Mouse (Mus musculus) myocyte (in vitro differentiated cells): ENCODE data around the gene Cdk2ap2. TPM values are rescaled to one million over a fixed set of nuclear protein-coding genes. Genes with fewer than 3 reads are reported as not detected.

Experiments used
- H3K27me3 ChIP-seq: one replicate; pipeline ENCODE4 v1.6.1; 2011; ENCODE audit not compliant: control insufficient read depth, insufficient read depth, insufficient read length
- H3K36me3 ChIP-seq: one replicate; pipeline ENCODE4 v1.6.1; 2011; ENCODE audit not compliant: control insufficient read depth, insufficient read depth
- H3K4me2 ChIP-seq: one replicate; pipeline ENCODE4 v1.6.1; 2011; ENCODE audit warnings: low read depth, control low read depth
- H3K4me3 ChIP-seq: one replicate; pipeline ENCODE4 v1.5.1; 2011; ENCODE audit warnings: mild to moderate bottlenecking, control low read depth, moderate library complexity
- H3K79me2 ChIP-seq: one replicate; pipeline ENCODE4 v1.6.1; 2011; ENCODE audit not compliant: control insufficient read depth, insufficient read depth
- H3ac ChIP-seq: one replicate; pipeline ENCODE4 v1.6.1; 2011; ENCODE audit not compliant: control insufficient read depth, insufficient read length
- CEBPB ChIP-seq: IDR thresholded peaks from 2 replicates; pipeline ENCODE4 v1.6.1; 2011; ENCODE audit warnings: mild to moderate bottlenecking, moderate library complexity; ENCODE audit not compliant: poor library complexity, insufficient read depth, severe bottlenecking
- E2F4 ChIP-seq: IDR thresholded peaks from one replicate; pipeline ENCODE4 v1.6.1; 2011; ENCODE audit warnings: mild to moderate bottlenecking, control low read depth, moderate library complexity; ENCODE audit not compliant: insufficient read depth
- MAX ChIP-seq: IDR thresholded peaks from one replicate; pipeline ENCODE4 v1.6.1; 2011; ENCODE audit warnings: low read depth, mild to moderate bottlenecking, control low read depth
- MYOD1 ChIP-seq, 3 experiments: IDR thresholded peaks; one replicate each; pipeline ENCODE4 v1.6.1; 2011; ENCODE audit warnings: control low read depth in 2 of 3, low read depth in 2 of 3, mild to moderate bottlenecking in 2 of 3, moderate library complexity in 1 of 3; ENCODE audit not compliant: insufficient read length in 2 of 3, control insufficient read depth in 1 of 3
- MYOG ChIP-seq, 3 experiments: IDR thresholded peaks; one replicate each; pipeline ENCODE4 v1.6.1; 2011; ENCODE audit warnings: control low read depth in 2 of 3, low read depth in 2 of 3, mild to moderate bottlenecking in 2 of 3; ENCODE audit not compliant: insufficient read length in 2 of 3, control insufficient read depth in 1 of 3, insufficient read depth in 1 of 3
- POLR2A ChIP-seq: IDR thresholded peaks from one replicate; pipeline ENCODE4 v1.6.1; 2011; ENCODE audit warnings: low read depth, mild to moderate bottlenecking, control low read depth, moderate library complexity; ENCODE audit not compliant: insufficient read length
- POLR2AphosphoS2 ChIP-seq: IDR thresholded peaks from one replicate; pipeline ENCODE4 v1.6.1; 2011; ENCODE audit warnings: low read depth, control low read depth; ENCODE audit not compliant: insufficient read length
- REST ChIP-seq: IDR thresholded peaks from one replicate; pipeline ENCODE4 v1.6.1; 2011; ENCODE audit warnings: mild to moderate bottlenecking, control low read depth, moderate library complexity; ENCODE audit not compliant: insufficient read depth, insufficient read length
- SRF ChIP-seq: IDR thresholded peaks from one replicate; pipeline ENCODE4 v1.6.1; 2011; ENCODE audit warnings: low read depth; ENCODE audit not compliant: control insufficient read depth, insufficient read length
- TCF12 ChIP-seq: IDR thresholded peaks from one replicate; pipeline ENCODE4 v1.6.1; 2011; ENCODE audit warnings: mild to moderate bottlenecking, control low read depth; ENCODE audit not compliant: poor library complexity, insufficient read depth, severe bottlenecking
- TCF3 ChIP-seq: IDR thresholded peaks from one replicate; pipeline ENCODE4 v1.6.1; 2011; ENCODE audit warnings: low read depth, control low read depth; ENCODE audit not compliant: insufficient read length
- USF1 ChIP-seq: IDR thresholded peaks from one replicate; pipeline ENCODE4 v1.6.1; 2011; ENCODE audit warnings: low read depth, mild to moderate bottlenecking, control low read depth, moderate library complexity
- polyA plus RNA-seq: library from polyadenylated mRNA; unstranded; fragments of >200 nt; fragmentation: generic; extraction: Trizol; gene quantifications from one replicate; pipeline ENCODE4 v1.2.1, GENCODE M21; 2012; ENCODE audit warnings: missing spikeins

The Cdk2ap2 gene
- polyA plus RNA-seq, 1 experiment = 148 TPM

DNA sequence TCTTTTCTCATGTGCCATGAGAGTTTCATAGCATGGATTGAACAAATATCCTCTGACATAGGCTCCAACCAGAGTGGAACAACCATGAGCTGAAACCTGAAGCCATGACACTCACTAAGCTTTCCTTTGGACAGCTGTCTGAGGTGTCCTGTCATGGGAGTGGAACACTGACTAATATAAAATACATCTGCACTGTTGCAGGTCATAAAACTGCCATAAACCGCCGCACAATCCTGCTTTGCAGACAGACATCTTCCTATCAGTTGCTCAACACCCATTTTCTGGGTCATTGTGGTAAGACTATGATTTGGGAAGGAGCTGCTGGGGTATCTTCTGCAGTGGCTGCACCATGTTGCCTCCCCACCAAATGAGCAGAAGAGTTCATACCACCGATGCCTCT is 4.2 kb upstream of the Cdk2ap2 start:
- no peaks in the 10 kb centered on the region for H3K27me3 ChIP-seq
- H3K36me3 ChIP-seq = no peaks in the 10 kb centered on the region
- TF ChIP-seq MYOG (IDR thresholded peaks at IDR 0.05; ENCODE audit: control insufficient read depth in 1 of 3, insufficient read depth in 1 of 3, insufficient read length in 2 of 3, low read depth in 2 of 3) (peak in 2 of 3 experiments; percentile 19 to 66), MYOD1 (IDR thresholded peaks at IDR 0.05; ENCODE audit: control insufficient read depth in 1 of 3, insufficient read length in 2 of 3, low read depth in 2 of 3) (peak; percentile 67 to 78 (median 75)), POLR2AphosphoS2 (no peak), USF1 (no peak), MAX (no peak), SRF (no peak), REST (no peak), TCF12 (peak; percentile 12), E2F4 (no peak), TCF3 (peak; percentile 4), POLR2A (no peak), CEBPB (peak; percentile 96)
- H3K79me2 ChIP-seq = peaks cover 3% of the 10 kb centered on the region
- H3K4me2 ChIP-seq = peak overlapping the region; percentile 70
- H3K4me3 ChIP-seq = no peak overlapping the region
- H3ac ChIP-seq = no peak overlapping the region

DNA sequence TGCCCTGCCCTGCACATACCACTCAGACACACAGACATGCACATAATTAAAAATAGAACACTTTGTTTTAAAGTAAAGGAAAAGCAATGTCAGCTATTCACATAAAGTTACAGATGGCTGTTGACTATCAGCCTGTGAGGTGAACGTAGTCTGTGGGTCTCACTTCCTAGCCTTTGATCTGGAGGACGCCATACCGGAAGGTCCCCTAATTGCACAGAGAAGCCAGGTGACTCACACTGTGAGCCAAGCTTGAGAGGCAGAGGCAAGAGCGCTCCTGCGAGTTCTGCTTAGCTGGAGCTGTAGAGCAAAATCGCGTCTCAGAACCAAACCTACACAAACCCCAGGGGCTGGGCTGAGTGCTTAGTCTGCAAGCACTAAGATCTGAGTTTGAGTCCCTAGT is 3.2 kb upstream of the Cdk2ap2 start:
- H3ac ChIP-seq = no peak overlapping the region
- H3K36me3 ChIP-seq = no peaks in the 10 kb centered on the region
- H3K27me3 ChIP-seq = no peaks in the 10 kb centered on the region
- H3K4me3 ChIP-seq = no peak overlapping the region
- H3K4me2 ChIP-seq = peak overlapping the region; percentile 70
- peaks cover 11% of the 10 kb centered on the region for H3K79me2 ChIP-seq
- TF ChIP-seq MYOD1 (IDR thresholded peaks at IDR 0.05; ENCODE audit: control insufficient read depth in 1 of 3, insufficient read length in 2 of 3, low read depth in 2 of 3) (no peak), POLR2A (peak; percentile 9), POLR2AphosphoS2 (no peak)

DNA sequence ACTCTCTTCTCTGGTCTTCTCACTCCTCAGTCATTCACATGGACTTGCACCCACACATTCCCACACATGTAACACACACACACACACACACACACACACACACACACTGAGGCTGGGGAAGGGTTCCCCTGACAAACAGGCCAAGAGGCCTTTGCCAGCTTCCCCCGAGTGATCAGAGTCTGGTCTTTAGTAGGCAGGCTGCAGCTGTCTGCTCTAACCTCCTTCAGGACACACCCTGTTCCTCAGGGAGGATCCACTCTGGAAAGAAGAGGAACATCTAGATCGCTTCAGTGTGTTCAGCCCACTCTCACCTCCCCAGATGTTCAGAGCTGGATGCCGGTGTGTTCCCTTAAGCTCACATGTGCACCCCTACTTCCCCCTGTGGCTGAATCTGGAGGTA is 2.6 kb upstream of the Cdk2ap2 start:
- H3ac ChIP-seq = no peak overlapping the region
- no peaks in the 10 kb centered on the region for H3K27me3 ChIP-seq
- peaks cover 11% of the 10 kb centered on the region for H3K79me2 ChIP-seq
- H3K36me3 ChIP-seq = no peaks in the 10 kb centered on the region
- peak; percentile 59 to 91 (median 75) for TF ChIP-seq MYOD1 (IDR thresholded peaks at IDR 0.05; ENCODE audit: control insufficient read depth in 1 of 3, insufficient read length in 2 of 3, low read depth in 2 of 3)
- TF ChIP-seq CEBPB = no peak
- TF ChIP-seq MYOG (IDR thresholded peaks at IDR 0.05; ENCODE audit: control insufficient read depth in 1 of 3, insufficient read depth in 1 of 3, insufficient read length in 2 of 3, low read depth in 2 of 3) = peak; percentile 3 to 87 (median 83)
- no peak for TF ChIP-seq REST
- TF ChIP-seq E2F4 = no peak
- peak; percentile 23 for TF ChIP-seq POLR2A
- TF ChIP-seq POLR2AphosphoS2 = no peak
- peak; percentile 44 for TF ChIP-seq TCF12
- TF ChIP-seq USF1 = no peak
- no peak for TF ChIP-seq TCF3
- no peak for TF ChIP-seq SRF
- TF ChIP-seq MAX = no peak
- H3K4me2 ChIP-seq = peak overlapping the region; percentile 70
- H3K4me3 ChIP-seq = no peak overlapping the region

DNA sequence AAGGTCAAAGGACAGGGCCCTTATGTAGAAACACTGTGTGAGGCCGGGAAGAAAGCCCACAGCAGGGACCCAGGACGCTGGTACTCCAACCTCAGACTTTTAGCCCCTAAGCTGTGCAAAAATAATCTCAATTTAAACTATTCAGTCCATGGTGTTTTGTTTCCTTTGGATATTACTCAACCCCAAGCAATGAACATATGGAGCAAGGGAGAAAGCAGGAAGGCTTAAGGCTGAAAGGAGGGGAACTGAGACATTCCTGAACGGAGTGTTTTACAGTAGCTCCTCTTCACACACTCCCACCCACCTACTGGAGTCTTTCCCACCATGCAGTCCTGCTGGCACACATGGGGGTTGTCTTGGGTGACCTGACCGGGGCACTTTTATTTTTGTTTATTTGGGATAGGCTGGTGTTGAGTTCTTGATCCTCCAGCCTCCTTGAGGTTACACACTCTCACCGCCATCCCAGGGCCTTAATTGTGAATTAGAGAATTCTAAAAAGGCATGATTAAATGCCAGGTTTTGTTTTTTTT is 2.1 kb upstream of the Cdk2ap2 start:
- TF ChIP-seq CEBPB = peak; percentile 63; the same call in 1 of the 2 replicates
- no peak for TF ChIP-seq MAX
- Histone ChIP-seq H3ac (no peak overlapping the region), H3K4me3 (no peak overlapping the region), H3K4me2 (peak overlapping the region; percentile 70), H3K79me2 (peaks cover 11% of the 10 kb centered on the region), H3K36me3 (no peaks in the 10 kb centered on the region), H3K27me3 (no peaks in the 10 kb centered on the region)

DNA sequence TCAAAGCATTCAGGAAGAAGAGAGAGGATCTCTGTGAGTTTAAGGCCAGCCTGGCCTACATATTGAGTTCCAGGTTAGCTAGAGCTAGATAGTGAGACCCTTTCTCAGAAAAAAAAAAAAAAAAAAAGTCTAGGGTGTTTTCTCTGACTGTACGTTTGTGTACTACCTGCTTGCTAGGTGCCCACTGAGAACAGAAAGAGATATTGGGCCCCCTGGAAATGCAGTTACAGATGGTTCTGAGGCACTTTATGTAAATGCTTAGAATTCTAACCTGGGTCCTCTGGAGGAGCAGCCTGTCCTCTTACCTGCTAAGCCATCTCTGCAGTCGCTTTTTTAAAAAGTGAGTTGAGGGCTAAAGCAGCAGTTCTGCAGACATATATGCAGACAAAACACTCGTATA is 1.2 kb upstream of the Cdk2ap2 start:
- H3ac ChIP-seq = no peak overlapping the region
- H3K27me3 ChIP-seq = no peaks in the 10 kb centered on the region
- no peak overlapping the region for H3K4me2 ChIP-seq
- H3K36me3 ChIP-seq = no peaks in the 10 kb centered on the region
- TF ChIP-seq SRF (no peak), TCF3 (no peak), E2F4 (no peak), CEBPB (no peak), MYOG (IDR thresholded peaks at IDR 0.05; ENCODE audit: control insufficient read depth in 1 of 3, insufficient read depth in 1 of 3, insufficient read length in 2 of 3, low read depth in 2 of 3) (no peak), USF1 (no peak), REST (no peak), MAX (no peak)
- H3K4me3 ChIP-seq = peak overlapping the region; percentile 57
- H3K79me2 ChIP-seq = peaks cover 15% of the 10 kb centered on the region
